Mouse (Mus musculus) lung, embryonic 14.5 days (tissue): ENCODE data around the gene Rac1. TPM values are rescaled to one million over a fixed set of nuclear protein-coding genes. Genes with fewer than 3 reads are reported as not detected.
A peak's percentile ranks its signal among the peaks of the same experiment; 100 is the strongest.

Experiments
- ATAC-seq: fragments of 200-750 bp; cut with Nextera tagmentation; 2 replicates; pipeline ENCODE4 v1.8.0; 2017; ENCODE audit warnings: mild to moderate bottlenecking, moderate TSS enrichment, moderate library complexity; ENCODE audit not compliant: insufficient read depth
- DNase-seq: peaks from one replicate; pipeline ENCODE4 v3.0.0-alpha.2; 2015
- H3K27ac ChIP-seq: fragments of 300-500 bp; sonication (generic); 2 replicates; pipeline ENCODE4 v1.5.1; 2014; ENCODE audit warnings: low read depth, mild to moderate bottlenecking, moderate library complexity
- H3K27me3 ChIP-seq: fragments of 300-500 bp; sonication (generic); 2 replicates; pipeline ENCODE4 v1.6.1; 2014; ENCODE audit warnings: low read length, control low read depth; ENCODE audit not compliant: insufficient read depth
- H3K36me3 ChIP-seq: fragments of 300-500 bp; sonication (generic); 2 replicates; pipeline ENCODE4 v1.6.1; 2014; ENCODE audit warnings: control low read depth; ENCODE audit not compliant: insufficient read depth
- H3K4me1 ChIP-seq: fragments of 300-500 bp; sonication (generic); 2 replicates; pipeline ENCODE4 v1.6.1; 2014; ENCODE audit warnings: antibody characterized with exemption, control low read depth; ENCODE audit not compliant: insufficient read depth
- H3K4me2 ChIP-seq: fragments of 300-500 bp; sonication (generic); 2 replicates; pipeline ENCODE4 v1.6.1; 2014; ENCODE audit warnings: mild to moderate bottlenecking
- H3K4me3 ChIP-seq: fragments of 300-500 bp; sonication (generic); 2 replicates; pipeline ENCODE4 v1.5.1; 2014; ENCODE audit warnings: low read depth, low read length
- H3K9ac ChIP-seq: fragments of 300-500 bp; sonication (generic); 2 replicates; pipeline ENCODE4 v1.6.1; 2014
- H3K9me3 ChIP-seq: fragments of 300-500 bp; sonication (generic); 2 replicates; pipeline ENCODE4 v1.6.1; 2016; ENCODE audit warnings: low read depth, low read length, control low read depth
- CTCF ChIP-seq: IDR thresholded peaks from 2 replicates; pipeline ENCODE4 v1.5.1; 2016; ENCODE audit warnings: antibody characterized with exemption, low read depth
- WGBS: fragments of 180-500 bp; shearing (Covaris S2); extraction: QIAGEN DNeasy Blood & Tissue Kit; methylation state at CpG from one replicate; pipeline ENCODE4 v1.1.7; 2014; 5-methylcytosine and 5-hydroxymethylcytosine counted together
- polyA plus RNA-seq: library from polyadenylated mRNA; unstranded; fragments of >200 nt; fragmentation: Nextera tagmentation; extraction: Ambion mirVana; gene quantifications from 2 replicates; pipeline ENCODE4 v1.2.1, GENCODE M21; 2014

The Rac1 gene
- polyA plus RNA-seq, 1 experiment from 2014 or later = 588 TPM

GRCm38 (mm10) chr5:143514878-143515277 lies 13.0 kb downstream of the Rac1 start:
- no peak for DNase-seq
- no peaks in the 10 kb centered on the region for H3K27me3 ChIP-seq
- WGBS = 89% methylated on average over 5 of the region's 5 CpGs
- H3K9me3 ChIP-seq = no peaks in the 10 kb centered on the region
- H3K4me2 ChIP-seq = no peak overlapping the region
- H3K27ac ChIP-seq = no peak overlapping the region
- no peak for ATAC-seq
- no peak for TF ChIP-seq CTCF
- H3K36me3 ChIP-seq = peaks cover 74% of the 10 kb centered on the region
- no peak overlapping the region for H3K4me3 ChIP-seq
- H3K9ac ChIP-seq = no peak overlapping the region
- no peaks in the 10 kb centered on the region for H3K4me1 ChIP-seq

GRCm38 (mm10) chr5:143512305-143512704 lies 15.5 kb downstream of the Rac1 start:
- ATAC-seq (no peak), DNase-seq (no peak)
- WGBS = 85% methylated on average over 4 of the region's 4 CpGs

DNA sequence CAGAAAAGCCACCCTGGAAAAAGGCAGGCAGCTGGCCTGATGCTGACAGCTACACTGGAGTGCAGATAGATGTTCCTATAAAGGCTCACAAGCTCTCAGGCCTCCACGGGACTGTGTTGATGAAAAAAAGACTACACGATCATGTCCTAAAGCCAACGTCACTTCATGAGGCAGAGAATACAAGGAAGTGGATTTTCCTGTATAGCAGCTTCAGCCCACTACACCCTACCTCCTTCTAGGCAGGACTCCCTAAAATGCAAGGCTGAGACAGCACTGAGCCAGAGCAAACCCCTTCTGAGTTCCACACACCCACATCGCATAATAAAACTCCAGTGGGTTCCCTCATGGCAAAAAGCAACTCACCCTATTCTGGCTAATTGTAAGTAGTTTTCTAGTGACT lies 16.3 kb downstream of the Rac1 start:
- Histone ChIP-seq H3K4me3 (no peak overlapping the region), H3K9me3 (no peaks in the 10 kb centered on the region), H3K4me2 (no peak overlapping the region), H3K36me3 (peaks cover 90% of the 10 kb centered on the region), H3K9ac (no peak overlapping the region), H3K4me1 (peaks cover 4% of the 10 kb centered on the region; the same call in 1 of the 2 replicates), H3K27me3 (no peaks in the 10 kb centered on the region), H3K27ac (no peak overlapping the region)
- no peak for TF ChIP-seq CTCF
- ATAC-seq (no peak), DNase-seq (no peak)
- 57% methylated on average over 4 of the region's 4 CpGs for WGBS

More at GRCm38 (mm10) chr5:143512305-143512704, 15.5 kb downstream of the Rac1 start:
- peaks cover 4% of the 10 kb centered on the region; the same call in 1 of the 2 replicates for H3K4me1 ChIP-seq
- H3K9me3 ChIP-seq = no peaks in the 10 kb centered on the region
- H3K4me3 ChIP-seq = no peak overlapping the region
- H3K36me3 ChIP-seq = peaks cover 91% of the 10 kb centered on the region
- no peak for TF ChIP-seq CTCF
- no peak overlapping the region for H3K9ac ChIP-seq
- H3K27ac ChIP-seq = no peak overlapping the region
- no peak overlapping the region for H3K4me2 ChIP-seq
- H3K27me3 ChIP-seq = no peaks in the 10 kb centered on the region

GRCm38 (mm10) chr5:143509737-143510136 lies 18.1 kb downstream of the Rac1 start:
- WGBS = 44% methylated on average over 11 of the region's 11 CpGs
- Histone ChIP-seq H3K4me1 (peaks cover 4% of the 10 kb centered on the region; the same call in 1 of the 2 replicates), H3K9ac (no peak overlapping the region), H3K27ac (peak overlapping the region; percentile 50; the same call in 1 of the 2 replicates), H3K4me2 (0 out of 2 replicates have a peak overlapping the region, but pooled peaks have one; percentile 7), H3K27me3 (no peaks in the 10 kb centered on the region), H3K36me3 (peaks cover 88% of the 10 kb centered on the region), H3K9me3 (no peaks in the 10 kb centered on the region), H3K4me3 (no peak overlapping the region)
- DNase-seq (no peak), ATAC-seq (peak; percentile 44; the same call in 1 of the 2 replicates)
- TF ChIP-seq CTCF = no peak

- no peaks in the 10 kb centered on the region for H3K9me3 ChIP-seq
- H3K27me3 ChIP-seq = no peaks in the 10 kb centered on the region
- no peak for TF ChIP-seq CTCF
- peaks cover 4% of the 10 kb centered on the region; the same call in 1 of the 2 replicates for H3K4me1 ChIP-seq
- H3K9ac ChIP-seq = no peak overlapping the region
- ATAC-seq (no peak), DNase-seq (no peak)
- H3K36me3 ChIP-seq = peaks cover 88% of the 10 kb centered on the region
- 58% methylated on average over 9 of the region's 9 CpGs for WGBS
- 0 out of 2 replicates have a peak overlapping the region, but pooled peaks have one; percentile 7 for H3K4me2 ChIP-seq
- H3K4me3 ChIP-seq = no peak overlapping the region
- H3K27ac ChIP-seq = peak overlapping the region; percentile 50; the same call in 1 of the 2 replicates
Observed at GRCm38 (mm10) chr5:143509294-143509693, 18.5 kb downstream of the Rac1 start.

DNA sequence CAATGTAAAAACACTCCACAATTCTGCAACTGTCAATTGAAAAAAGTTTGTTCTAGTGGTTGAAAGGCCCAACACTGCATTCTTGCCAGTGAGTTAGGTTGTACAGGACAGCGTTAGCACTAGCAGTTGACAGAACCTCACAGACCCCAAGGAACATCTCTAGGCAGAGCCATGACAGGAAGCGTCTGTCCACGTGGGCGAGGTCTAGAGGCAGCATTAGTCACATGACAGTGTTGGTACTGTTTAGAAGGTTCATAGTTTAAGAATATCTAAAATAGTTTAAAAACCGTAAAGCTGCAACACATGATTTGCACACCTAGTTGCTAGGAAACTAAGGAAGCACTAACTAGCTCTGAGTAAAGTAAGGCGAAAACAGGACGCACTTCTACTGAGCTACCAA lies 22.3 kb downstream of the Rac1 start:
- H3K4me2 ChIP-seq = no peak overlapping the region
- ATAC-seq (no peak), DNase-seq (no peak)
- H3K4me3 ChIP-seq = no peak overlapping the region
- no peaks in the 10 kb centered on the region for H3K27me3 ChIP-seq
- no peak for TF ChIP-seq CTCF
- H3K9me3 ChIP-seq = no peaks in the 10 kb centered on the region
- WGBS = 70% methylated on average over 7 of the region's 7 CpGs
- no peak overlapping the region for H3K9ac ChIP-seq
- peaks cover 83% of the 10 kb centered on the region for H3K36me3 ChIP-seq
- H3K4me1 ChIP-seq = peaks cover 4% of the 10 kb centered on the region; the same call in 1 of the 2 replicates
- H3K27ac ChIP-seq = no peak overlapping the region

DNA sequence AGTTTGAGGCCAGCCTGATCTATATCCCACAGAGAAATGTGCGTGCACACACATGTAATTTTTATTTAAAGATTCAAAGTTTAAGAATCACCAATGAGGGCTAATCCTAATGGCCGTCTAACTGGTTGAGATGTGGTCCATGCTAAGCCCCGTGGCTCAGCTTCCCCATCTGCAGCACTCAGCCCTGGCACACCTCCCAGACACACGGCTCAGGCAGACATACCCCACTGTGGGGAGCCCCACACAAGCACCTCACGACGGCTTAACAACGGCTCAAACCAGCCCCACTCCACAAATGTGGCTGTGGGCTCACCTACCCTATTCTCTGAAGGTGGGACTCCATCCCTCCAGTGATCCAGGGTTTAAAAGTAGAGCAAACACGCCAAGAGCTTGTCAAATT lies 22.8 kb downstream of the Rac1 start:
- Histone ChIP-seq H3K36me3 (peaks cover 81% of the 10 kb centered on the region), H3K9ac (no peak overlapping the region)

More for the DNA sequence above, 22.8 kb downstream of the Rac1 start:
- H3K4me3 ChIP-seq = no peak overlapping the region
- 88% methylated on average over 8 of the region's 8 CpGs for WGBS
- no peaks in the 10 kb centered on the region for H3K9me3 ChIP-seq
- H3K4me1 ChIP-seq = peaks cover 4% of the 10 kb centered on the region; the same call in 1 of the 2 replicates
- TF ChIP-seq CTCF = no peak
- H3K27me3 ChIP-seq = no peaks in the 10 kb centered on the region
- no peak overlapping the region for H3K4me2 ChIP-seq
- no peak for DNase-seq
- no peak overlapping the region for H3K27ac ChIP-seq
- ATAC-seq = no peak
